Mouse (Mus musculus): ENCODE results near the gene Hist1h4c.

- TF ChIP-seq TAL1 (IDR thresholded peaks at IDR 0.05; ENCODE audit: low read length): no peak
- no peak for TF ChIP-seq GATA1 (IDR thresholded peaks at IDR 0.05; ENCODE audit: low read length)
Observed at GRCm38 (mm10) chr13:23682623-23682946, 15.7 kb downstream of the Hist1h4c start.

Data from erythroblast, embryonic 14.5 days (primary cell).